Mouse (Mus musculus) liver, embryonic 12.5 days (tissue): Measurements from ENCODE around the gene Atp8b3. TPM values are rescaled to one million over a fixed set of nuclear protein-coding genes. Genes with fewer than 3 reads are reported as not detected.

Experiments
- ATAC-seq: fragments of 200-750 bp; cut with Nextera tagmentation; 2 replicates; pipeline ENCODE4 v1.8.0; 2017; ENCODE audit warnings: moderate number of reproducible peaks, mild to moderate bottlenecking, moderate library complexity
- H3K27ac ChIP-seq: fragments of 300-500 bp; sonication (generic); 2 replicates; pipeline ENCODE4 v1.5.1; 2016; ENCODE audit warnings: mild to moderate bottlenecking
- H3K27me3 ChIP-seq: fragments of 300-500 bp; sonication (generic); replicated peaks from 2 replicates; pipeline ENCODE4 v1.6.1; 2016; ENCODE audit warnings: mild to moderate bottlenecking, moderate library complexity
- H3K36me3 ChIP-seq: fragments of 300-500 bp; sonication (generic); 2 replicates; pipeline ENCODE4 v1.6.1; 2016; ENCODE audit warnings: mild to moderate bottlenecking, moderate library complexity
- H3K4me1 ChIP-seq: fragments of 300-500 bp; sonication (generic); 2 replicates; pipeline ENCODE4 v1.6.1; 2016
- H3K4me2 ChIP-seq: fragments of 300-500 bp; sonication (generic); 2 replicates; pipeline ENCODE4 v1.6.1; 2016; ENCODE audit warnings: mild to moderate bottlenecking, moderate library complexity
- H3K4me3 ChIP-seq: fragments of 300-500 bp; sonication (generic); 2 replicates; pipeline ENCODE4 v1.5.1; 2016; ENCODE audit warnings: mild to moderate bottlenecking, moderate library complexity
- H3K9ac ChIP-seq: fragments of 300-500 bp; sonication (generic); 2 replicates; pipeline ENCODE4 v1.6.1; 2016; ENCODE audit warnings: mild to moderate bottlenecking, moderate library complexity
- H3K9me3 ChIP-seq: fragments of 300-500 bp; sonication (generic); replicated peaks from 2 replicates; pipeline ENCODE4 v1.6.1; 2016; ENCODE audit warnings: mild to moderate bottlenecking, moderate library complexity
- WGBS: fragments of 180-500 bp; shearing (Covaris S2); methylation state at CpG from one replicate; pipeline ENCODE4 v1.1.7; 2016; ENCODE audit not compliant: insufficient replicate concordance; 5-methylcytosine and 5-hydroxymethylcytosine counted together
- polyA plus RNA-seq: library from polyadenylated mRNA; unstranded; fragments of >200 nt; fragmentation: Nextera tagmentation; extraction: Ambion mirVana; gene quantifications from 2 replicates; pipeline ENCODE4 v1.2.1, GENCODE M21; 2016

The Atp8b3 gene
- 0.02 and 0.08 TPM in 2 replicates for polyA plus RNA-seq

DNA sequence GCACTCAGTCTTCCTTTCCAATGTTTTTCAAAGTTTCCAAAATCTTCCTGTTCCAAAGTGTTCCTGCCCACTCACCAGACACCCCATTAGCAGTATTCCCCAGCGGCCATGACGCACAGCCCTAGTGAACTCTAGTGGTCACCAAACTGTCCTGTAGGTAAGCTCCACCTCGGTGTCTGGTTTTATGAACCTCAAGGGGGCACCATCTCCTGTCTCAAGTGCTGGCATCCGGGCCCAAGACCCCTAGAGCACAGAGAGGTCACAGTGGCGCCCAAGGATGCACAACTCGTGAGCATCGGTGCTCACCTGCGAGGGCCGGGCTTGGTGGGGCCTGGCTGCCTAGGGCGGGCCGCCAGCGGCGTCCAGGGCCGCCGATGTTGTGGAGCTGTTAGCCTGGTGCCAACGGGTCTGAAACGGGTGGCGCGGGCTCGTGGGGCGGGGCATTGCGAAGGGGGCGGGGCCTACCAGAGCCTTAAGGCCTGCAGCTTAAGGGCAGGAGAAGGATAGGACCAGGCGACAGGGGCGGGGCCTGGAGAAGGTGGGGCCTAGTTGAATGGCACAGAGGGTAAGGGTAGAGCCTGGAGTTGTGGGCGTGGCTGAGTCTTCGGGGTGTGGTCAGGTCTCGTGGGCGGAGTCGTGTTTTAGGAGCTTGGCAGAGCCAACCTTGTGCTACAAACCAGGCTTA lies at the start of gene Atp8b3:
TSS of gene Atp8b3 (minus strand) at position 415 of the 685 bp plus-strand sequence.
- WGBS, result 2% methylated on average over 30 of the region's 30 CpGs
- Histone ChIP-seq H3K4me3 (peak within 1 kb of the TSS; percentile 52), H3K4me2 (peak within 1 kb of the TSS; percentile 85), H3K9ac (peak within 1 kb of the TSS; percentile 62), H3K36me3 (peaks cover 34% of the 10 kb centered on the region), H3K27ac (peak within 1 kb of the TSS; percentile 80), H3K9me3 (no peaks in the 10 kb centered on the region), H3K27me3 (peaks cover 26% of the 10 kb centered on the region), H3K4me1 (peaks cover 66% of the 10 kb centered on the region)
- ATAC-seq, result peak; percentile 93

DNA sequence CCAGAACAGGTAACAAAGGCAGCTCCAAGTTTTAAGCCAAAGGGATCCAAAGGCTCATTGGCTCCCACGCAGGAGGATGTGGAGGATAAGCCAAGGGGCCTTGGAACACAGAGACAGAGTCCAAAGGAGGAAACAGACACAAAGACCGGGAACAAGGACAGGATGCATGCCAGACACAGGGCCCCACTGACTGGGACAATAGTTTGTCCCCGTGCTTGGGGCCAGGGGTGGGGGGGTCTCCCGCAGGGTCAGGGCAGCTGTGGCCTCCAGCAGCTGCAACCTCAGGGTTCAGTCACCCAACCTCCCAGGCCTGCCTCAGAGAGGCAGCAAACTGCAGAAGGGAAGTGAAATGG lies 48.4 kb upstream of the Atp8b3 start:
- peak overlapping the region; percentile 20 for H3K4me2 ChIP-seq
- no peak overlapping the region for H3K4me3 ChIP-seq
- no peaks in the 10 kb centered on the region for H3K9me3 ChIP-seq
- peaks cover 46% of the 10 kb centered on the region for H3K36me3 ChIP-seq
- WGBS, result 49% methylated on average over 4 of the region's 4 CpGs
- no peak for ATAC-seq
- peak overlapping the region; percentile 67 for H3K27ac ChIP-seq
- peaks cover 68% of the 10 kb centered on the region for H3K4me1 ChIP-seq
- H3K27me3 ChIP-seq, result no peaks in the 10 kb centered on the region
- H3K9ac ChIP-seq, result 0 out of 2 replicates have a peak overlapping the region, but pooled peaks have one; percentile 12

DNA sequence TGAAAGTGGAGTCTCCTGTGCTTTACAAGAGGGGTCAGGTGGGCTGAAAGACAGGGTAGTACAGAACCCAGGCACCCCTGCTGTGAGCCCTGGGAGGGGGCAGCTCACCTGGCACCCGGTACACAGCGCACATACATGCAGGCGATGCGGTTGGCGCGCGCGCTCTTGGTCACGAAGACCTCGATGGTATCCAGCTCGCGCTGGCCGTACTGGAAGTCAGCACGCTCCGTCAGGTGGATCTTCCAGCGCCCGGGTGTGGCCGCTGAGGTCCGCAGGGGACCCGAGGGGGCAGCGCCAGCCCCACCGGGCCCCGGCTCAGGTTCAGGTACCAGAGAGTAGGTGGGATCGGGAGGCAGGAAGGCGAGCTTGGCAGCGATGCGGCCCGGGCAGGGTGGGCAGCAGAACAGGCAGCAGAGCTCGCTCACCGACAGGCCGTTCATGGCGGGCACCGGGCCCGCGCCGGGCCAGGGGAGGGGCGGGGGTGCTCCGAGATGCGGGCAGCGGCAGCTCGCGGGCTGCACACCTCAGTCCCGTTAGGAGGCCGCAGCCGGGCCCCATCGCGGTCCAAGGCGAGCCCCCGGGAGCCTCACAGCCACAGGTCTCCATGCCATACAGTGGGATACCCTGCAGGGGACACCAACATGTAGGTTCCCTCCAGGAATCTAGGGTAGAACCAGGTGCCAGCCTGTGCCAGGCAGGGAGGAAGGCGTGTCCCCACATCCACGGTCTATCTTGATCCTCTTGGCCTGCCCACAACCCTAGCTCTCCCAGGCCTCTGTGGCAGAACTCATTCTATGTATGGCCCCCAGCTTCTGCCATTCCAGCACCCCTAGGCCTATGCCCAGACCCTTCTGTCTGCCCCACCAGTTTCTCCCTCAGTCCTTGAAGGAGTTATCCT lies 47.7 kb upstream of the Atp8b3 start:
- H3K27me3 ChIP-seq, result no peaks in the 10 kb centered on the region
- peak overlapping the region; percentile 20 for H3K4me2 ChIP-seq
- WGBS, result 93% methylated on average over 45 of the region's 51 CpGs
- no peak for ATAC-seq
- H3K36me3 ChIP-seq, result peaks cover 51% of the 10 kb centered on the region
- no peak overlapping the region for H3K4me3 ChIP-seq
- H3K9ac ChIP-seq, result 0 out of 2 replicates have a peak overlapping the region, but pooled peaks have one; percentile 12
- H3K27ac ChIP-seq, result peak overlapping the region; percentile 67
- no peaks in the 10 kb centered on the region for H3K9me3 ChIP-seq
- H3K4me1 ChIP-seq, result peaks cover 68% of the 10 kb centered on the region

DNA sequence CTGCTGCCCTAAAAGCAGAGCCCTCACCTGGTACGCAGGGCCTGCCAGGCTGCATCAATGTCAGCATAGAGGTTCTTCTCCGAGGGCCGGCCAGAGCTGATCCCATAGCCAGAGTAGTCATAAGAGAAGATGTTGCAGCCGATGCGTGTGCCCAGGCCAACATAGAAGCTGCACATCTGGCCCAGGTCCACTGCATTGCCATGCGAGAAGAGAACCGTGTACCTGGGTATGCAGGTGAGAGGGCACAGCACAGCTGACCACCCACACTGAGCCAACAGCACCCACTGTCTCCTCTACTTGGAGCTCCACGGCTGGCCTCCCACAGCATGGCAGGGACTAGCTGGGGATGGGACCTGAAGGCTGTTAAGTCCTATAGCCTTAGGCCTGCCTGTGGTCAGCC lies 46.7 kb upstream of the Atp8b3 start:
- Histone ChIP-seq H3K36me3 (peaks cover 60% of the 10 kb centered on the region), H3K27ac (0 out of 2 replicates have a peak overlapping the region, but pooled peaks have one; percentile 67), H3K27me3 (no peaks in the 10 kb centered on the region), H3K9me3 (no peaks in the 10 kb centered on the region), H3K9ac (no peak overlapping the region), H3K4me3 (no peak overlapping the region), H3K4me2 (no peak overlapping the region), H3K4me1 (peaks cover 61% of the 10 kb centered on the region)
- ATAC-seq, result no peak
- WGBS, result 86% methylated on average over 8 of the region's 8 CpGs

DNA sequence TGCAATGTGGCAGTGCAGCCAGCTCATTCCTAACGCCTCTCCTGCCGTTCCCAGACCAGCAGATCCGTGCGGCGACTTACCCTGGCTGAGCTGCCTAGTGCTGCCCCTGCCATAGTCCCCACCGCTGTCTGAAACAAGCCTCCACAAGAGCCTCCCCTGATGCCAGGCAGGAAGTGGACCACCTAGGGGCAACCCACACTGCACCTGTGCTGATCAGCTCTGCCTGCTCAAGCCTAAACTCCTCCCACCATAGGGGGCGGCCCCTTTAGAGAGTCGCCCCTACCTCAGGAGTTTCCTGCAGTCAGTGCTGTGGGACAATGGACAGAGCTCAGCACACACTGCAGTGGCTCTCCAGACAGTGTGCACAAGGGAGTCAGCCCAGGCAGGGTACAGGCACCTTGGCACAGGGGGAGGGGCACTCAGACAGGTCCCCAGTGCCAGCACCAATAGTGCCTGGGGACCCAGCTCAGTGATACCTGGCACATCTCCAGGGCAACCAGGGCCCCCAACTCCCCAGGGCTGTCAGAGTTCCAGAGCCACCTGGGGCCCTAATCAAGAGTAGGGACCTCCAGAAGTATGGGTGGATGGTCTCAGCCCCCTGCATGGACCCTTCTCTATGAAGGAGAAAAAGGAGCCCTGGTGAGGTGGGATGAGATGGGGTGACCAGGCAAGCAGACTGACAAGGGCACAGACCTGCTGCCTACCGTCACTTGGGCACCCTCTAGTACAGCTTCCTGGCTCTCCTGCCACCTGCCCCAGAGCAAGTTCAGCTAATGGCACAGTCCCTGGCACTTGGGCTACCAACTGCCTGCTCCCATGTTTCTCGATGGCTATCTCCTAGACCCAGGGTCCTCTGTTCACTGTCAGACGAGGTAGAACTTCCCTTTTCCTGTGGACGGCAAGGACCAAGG lies 46.0 kb upstream of the Atp8b3 start:
- H3K27ac ChIP-seq, result peak overlapping the region; percentile 36
- no peak for ATAC-seq
- H3K27me3 ChIP-seq, result no peaks in the 10 kb centered on the region
- no peak overlapping the region for H3K4me2 ChIP-seq
- peaks cover 60% of the 10 kb centered on the region for H3K36me3 ChIP-seq
- WGBS, result 74% methylated on average over 12 of the region's 12 CpGs
- H3K9me3 ChIP-seq, result no peaks in the 10 kb centered on the region
- peaks cover 61% of the 10 kb centered on the region for H3K4me1 ChIP-seq
- no peak overlapping the region for H3K4me3 ChIP-seq
- H3K9ac ChIP-seq, result no peak overlapping the region

DNA sequence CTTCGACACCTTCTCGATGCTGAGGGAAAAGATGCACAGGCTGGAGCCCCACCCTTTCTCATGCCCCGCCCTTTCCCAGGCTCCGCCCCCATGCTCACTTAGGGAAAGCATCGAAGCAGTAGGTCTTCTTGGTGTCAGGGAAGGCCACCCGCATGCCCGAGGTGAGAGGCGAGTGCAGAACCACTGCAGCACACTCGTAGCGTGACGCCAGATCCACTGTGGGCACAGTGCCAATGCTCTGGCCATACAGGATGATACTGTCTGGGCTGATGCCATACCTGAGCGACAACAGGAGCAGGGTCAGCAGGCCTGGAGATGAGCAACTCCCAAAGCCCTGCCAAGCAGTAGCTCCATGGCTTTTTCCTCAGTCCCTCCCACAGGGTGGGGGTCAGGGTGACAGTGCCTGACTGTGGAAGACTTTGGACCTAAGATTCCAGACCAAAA lies 45.1 kb upstream of the Atp8b3 start:
- Histone ChIP-seq H3K27me3 (no peaks in the 10 kb centered on the region), H3K9me3 (no peaks in the 10 kb centered on the region), H3K4me2 (no peak overlapping the region; the same call in 1 of the 2 replicates), H3K4me3 (no peak overlapping the region), H3K36me3 (peaks cover 60% of the 10 kb centered on the region), H3K9ac (no peak overlapping the region), H3K27ac (peak overlapping the region; percentile 36; the same call in 1 of the 2 replicates), H3K4me1 (peaks cover 63% of the 10 kb centered on the region)
- peak; percentile 11; the same call in 1 of the 2 replicates for ATAC-seq
- 66% methylated on average over 12 of the region's 12 CpGs for WGBS

DNA sequence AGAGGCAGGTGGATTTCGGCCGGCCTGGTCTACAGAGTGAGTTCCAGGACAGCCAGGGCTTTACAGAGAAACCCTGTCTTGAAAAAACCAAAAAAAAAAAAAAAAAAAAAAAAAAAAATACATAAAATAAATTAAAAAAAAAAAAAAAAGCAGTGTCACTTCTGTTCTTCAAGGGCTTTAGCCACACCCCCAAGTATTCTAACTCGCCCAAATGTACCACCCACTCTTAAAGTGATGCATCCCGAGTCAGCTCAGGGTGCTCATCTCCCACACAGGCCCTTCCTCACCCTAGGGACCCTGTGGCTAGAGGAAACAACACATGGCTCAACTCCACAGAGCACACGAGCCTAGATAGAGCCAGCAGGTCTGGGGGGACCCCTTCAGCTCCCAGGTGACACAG lies 44.1 kb upstream of the Atp8b3 start:
- H3K9ac ChIP-seq, result no peak overlapping the region
- peak overlapping the region; percentile 45; the same call in 1 of the 2 replicates for H3K27ac ChIP-seq
- H3K4me3 ChIP-seq, result no peak overlapping the region
- peaks cover 62% of the 10 kb centered on the region for H3K4me1 ChIP-seq
- peaks cover 60% of the 10 kb centered on the region for H3K36me3 ChIP-seq
- no peak overlapping the region for H3K4me2 ChIP-seq
- H3K9me3 ChIP-seq, result no peaks in the 10 kb centered on the region
- ATAC-seq, result no peak
- H3K27me3 ChIP-seq, result no peaks in the 10 kb centered on the region
- 65% methylated on average over 5 of the region's 5 CpGs for WGBS

DNA sequence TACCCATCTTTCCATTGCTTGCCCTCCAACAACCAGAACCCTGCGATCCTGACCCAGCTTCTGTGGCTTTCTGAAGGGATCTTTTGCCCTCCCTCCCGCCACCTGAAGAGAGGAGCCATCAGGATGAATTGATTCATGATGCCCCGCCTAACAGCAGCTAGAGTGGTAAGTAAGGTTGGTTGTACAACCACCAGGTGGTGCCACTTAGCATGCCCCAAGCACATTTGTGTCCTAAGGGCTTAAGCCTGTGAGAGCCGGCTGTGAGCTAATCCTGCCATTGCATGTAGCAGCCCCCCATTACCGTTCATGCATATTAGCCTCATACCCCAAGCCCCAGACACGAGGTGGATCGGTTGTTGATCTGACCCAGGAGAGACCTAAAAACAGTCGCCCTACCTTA lies 40.0 kb upstream of the Atp8b3 start:
- Histone ChIP-seq H3K27me3 (no peaks in the 10 kb centered on the region), H3K9ac (peak overlapping the region; percentile 96), H3K27ac (peak overlapping the region; percentile 99), H3K4me2 (peak overlapping the region; percentile 100), H3K4me1 (peaks cover 59% of the 10 kb centered on the region), H3K4me3 (peak overlapping the region; percentile 91), H3K9me3 (no peaks in the 10 kb centered on the region), H3K36me3 (peaks cover 40% of the 10 kb centered on the region)
- ATAC-seq, result peak; percentile 50
- WGBS, result 11% methylated on average over 8 of the region's 8 CpGs

DNA sequence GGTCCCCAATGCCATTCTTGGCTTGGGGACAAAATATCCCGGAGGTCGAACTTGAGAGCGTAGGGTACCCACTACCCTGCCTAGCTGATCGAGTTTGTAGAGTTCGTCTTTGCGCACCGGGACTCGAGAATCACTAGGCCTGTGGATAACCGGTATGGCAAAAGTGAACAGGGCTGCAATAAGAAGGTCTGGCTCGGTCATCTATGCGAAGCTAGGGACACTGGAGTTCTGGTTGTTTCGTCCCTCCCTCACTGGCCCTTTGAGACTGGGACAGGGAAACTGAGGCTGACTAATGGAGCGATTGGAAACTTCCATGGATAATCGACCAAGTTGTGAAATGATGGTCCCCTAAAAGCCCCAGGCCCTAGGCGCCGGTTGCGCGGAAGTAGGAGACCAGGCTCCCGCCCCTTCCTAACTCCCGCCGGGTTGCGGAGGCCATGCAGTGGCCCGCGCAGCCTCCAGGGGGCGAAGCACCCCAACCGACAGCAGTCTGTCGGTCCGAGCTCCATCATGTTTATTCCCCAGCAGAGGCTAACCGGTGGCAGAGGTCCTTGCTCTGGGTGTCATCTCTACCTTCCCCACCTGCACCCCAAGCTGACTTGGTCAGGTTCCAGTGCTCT lies 39.3 kb upstream of the Atp8b3 start:
- H3K27me3 ChIP-seq, result no peaks in the 10 kb centered on the region
- H3K9me3 ChIP-seq, result no peaks in the 10 kb centered on the region
- H3K36me3 ChIP-seq, result peaks cover 34% of the 10 kb centered on the region
- peak; percentile 61 for ATAC-seq
- H3K4me1 ChIP-seq, result peaks cover 59% of the 10 kb centered on the region
- peak overlapping the region; percentile 99 for H3K27ac ChIP-seq
- under 1% methylated on average over 29 of the region's 29 CpGs for WGBS
- H3K9ac ChIP-seq, result peak overlapping the region; percentile 96
- H3K4me3 ChIP-seq, result peak overlapping the region; percentile 91
- H3K4me2 ChIP-seq, result peak overlapping the region; percentile 100

DNA sequence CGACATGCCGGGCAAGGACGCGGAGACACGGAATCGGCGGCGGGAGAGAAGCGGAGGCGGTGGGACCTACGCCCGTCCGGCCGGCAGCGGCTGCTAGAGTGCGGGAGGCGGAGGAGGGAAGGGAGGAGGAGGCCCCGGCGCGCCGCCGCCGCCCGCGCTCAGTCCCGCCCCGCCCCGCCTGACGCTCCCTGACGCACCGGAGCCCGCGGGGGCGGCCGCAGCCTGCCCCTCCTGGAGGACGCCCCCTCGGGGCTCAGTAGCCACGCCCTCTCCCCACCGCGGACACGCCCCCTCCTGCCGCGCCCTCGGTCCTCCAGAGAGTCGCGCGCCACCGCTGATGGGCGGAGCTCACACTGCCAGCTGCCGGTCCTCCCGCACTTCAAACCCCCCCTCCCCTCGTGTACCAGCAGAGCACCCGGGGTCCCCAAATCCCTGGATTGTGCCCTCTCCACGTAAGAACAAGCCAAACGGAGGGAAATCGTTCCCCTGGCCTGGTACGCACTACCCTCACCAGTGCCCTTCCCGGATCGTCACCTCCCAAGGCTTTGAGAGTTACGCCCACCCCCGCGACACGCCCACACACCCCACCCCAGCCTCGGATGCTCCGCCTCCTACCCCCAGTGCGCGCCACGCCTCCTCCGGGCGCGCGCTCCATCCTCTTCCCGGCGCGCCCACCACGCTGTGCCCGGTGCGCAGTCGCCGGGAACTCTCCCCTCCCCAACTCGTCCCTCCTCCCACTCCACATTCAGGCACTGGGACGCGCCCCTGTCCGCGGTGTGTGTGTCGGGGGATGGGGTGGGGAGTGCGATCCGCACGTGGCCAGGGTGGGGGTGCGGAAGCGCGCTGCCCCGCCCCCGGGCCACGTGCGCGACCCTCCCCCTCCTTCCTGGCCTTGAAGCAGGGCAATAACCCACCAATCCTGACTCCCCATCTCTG lies 38.5 kb upstream of the Atp8b3 start, which contains the start of gene Klf16:
TSS of gene Klf16 (minus strand) at position 127 of the 936 bp plus-strand sequence.
- H3K9me3 ChIP-seq, result no peaks in the 10 kb centered on the region
- peaks cover 66% of the 10 kb centered on the region for H3K4me1 ChIP-seq

More for the DNA sequence above, 38.5 kb upstream of the Atp8b3 start, which contains the start of gene Klf16:
- Histone ChIP-seq H3K4me3 (peak within 1 kb of the TSS; percentile 91), H3K4me2 (peak within 1 kb of the TSS; percentile 100), H3K36me3 (peaks cover 28% of the 10 kb centered on the region), H3K27me3 (no peaks in the 10 kb centered on the region), H3K27ac (peak within 1 kb of the TSS; percentile 99), H3K9ac (peak within 1 kb of the TSS; percentile 96)
- ATAC-seq, result peak; percentile 76
- WGBS, result under 1% methylated on average over 62 of the region's 97 CpGs
